In genomic region chr3:58985816-58986215, GRCm38 (mm10) we compare ENCODE assay signal across 21 mouse cellular contexts. TPM values are rescaled to one million over a fixed set of nuclear protein-coding genes. Genes with fewer than 3 reads are reported as not detected.
A peak's percentile ranks its signal among the peaks of the same experiment; 100 is the strongest.
DNase-seq lines count a peak whose midpoint lies in the region; ATAC-seq lines count a peak whose summit lies in the region.
"Had no signal": no experiment of that assay in that cellular context is flagged by ENCODE, and none has a peak within 500 bp of the region (broad histone marks: within the 10 kb centered on the region; RNA-seq: fewer than 3 reads in every experiment).

No protein-coding gene starts in this region.

- H3K27ac ChIP-seq in midbrain, embryonic 11.5 days (ENCODE audit: low read depth, low read length): no peak overlapping the region
- H3K27ac ChIP-seq in midbrain, embryonic 16.5 days (ENCODE audit: low read length): no peak overlapping the region
- H3K27ac ChIP-seq: embryonic facial prominence, embryonic 12.5 days; forebrain, embryonic 13.5 days; forebrain, embryonic 15.5 days had no signal

- no peaks in the 10 kb centered on the region for H3K36me3 ChIP-seq in midbrain, embryonic 11.5 days (ENCODE audit: control insufficient read depth, insufficient read depth, low read length)
- H3K36me3 ChIP-seq in midbrain, embryonic 16.5 days (ENCODE audit: control insufficient read depth, insufficient read depth, low read length): no peaks in the 10 kb centered on the region
- H3K36me3 ChIP-seq: embryonic facial prominence, embryonic 12.5 days; forebrain, embryonic 15.5 days had no signal

- peak; percentile 62 for DNase-seq in heart, adult 11 months
- DNase-seq in heart, postnatal 14 days: no peak
- peak; percentile 61 for DNase-seq in midbrain, embryonic 11.5 days (ENCODE audit: low spot score, missing footprints)
- no peak for DNase-seq in thymus, postnatal 10 days (ENCODE audit: low spot score in 2 of 2)
- DNase-seq: adrenal gland, adult 2 months; adrenal gland, postnatal 10 days; adrenal gland, postnatal 25 days; cerebellum, adult 11 months; cerebellum, adult 18-20 months; cerebellum, adult 8-10 months; cerebellum, adult 9-11 months; cerebellum, postnatal 14 days; cerebellum, postnatal 36 days; embryo, embryonic 11 days; forebrain, postnatal 0 days had no signal

- 66% methylated on average over 4 of the region's 4 CpGs for WGBS in midbrain, embryonic 11.5 days
- 54% methylated on average over 4 of the region's 4 CpGs for WGBS in midbrain, embryonic 16.5 days

- intact Hi-C loops in heart, postnatal 14 days (cut with DNase I): no loop called here

- H3K9me3 ChIP-seq in midbrain, embryonic 11.5 days (ENCODE audit: control insufficient read depth, low read length): no peaks in the 10 kb centered on the region
- no peaks in the 10 kb centered on the region for H3K9me3 ChIP-seq in midbrain, embryonic 16.5 days (replicated peaks; ENCODE audit: control insufficient read depth, low read length, poor library complexity, severe bottlenecking)
- H3K9me3 ChIP-seq: embryonic facial prominence, embryonic 12.5 days; forebrain, embryonic 13.5 days; forebrain, embryonic 15.5 days had no signal

- H3K27me3 ChIP-seq in midbrain, embryonic 11.5 days (ENCODE audit: control insufficient read depth, insufficient read depth, low read length): no peaks in the 10 kb centered on the region
- no peaks in the 10 kb centered on the region for H3K27me3 ChIP-seq in midbrain, embryonic 16.5 days (ENCODE audit: control insufficient read depth, insufficient read depth, low read depth, low read length)
- H3K27me3 ChIP-seq: forebrain, embryonic 15.5 days had no signal

- no peak overlapping the region for H3K9ac ChIP-seq in midbrain, embryonic 11.5 days (ENCODE audit: low read length)
- H3K9ac ChIP-seq in midbrain, embryonic 16.5 days (ENCODE audit: low read depth, low read length): no peak overlapping the region
- H3K9ac ChIP-seq: embryonic facial prominence, embryonic 12.5 days; forebrain, embryonic 13.5 days; forebrain, embryonic 15.5 days; forebrain, postnatal 0 days had no signal

- no peaks in the 10 kb centered on the region for H3K4me1 ChIP-seq in midbrain, embryonic 11.5 days (ENCODE audit: control insufficient read depth, insufficient read depth, low read length)
- H3K4me1 ChIP-seq in midbrain, embryonic 16.5 days (ENCODE audit: control insufficient read depth, insufficient read depth, low read length): peaks cover 3% of the 10 kb centered on the region; the same call in 1 of the 2 replicates
- H3K4me1 ChIP-seq: embryonic facial prominence, embryonic 12.5 days; forebrain, embryonic 13.5 days had no signal

- H3K4me2 ChIP-seq in midbrain, embryonic 11.5 days: no peak overlapping the region
- no peak overlapping the region for H3K4me2 ChIP-seq in midbrain, embryonic 16.5 days (ENCODE audit: low read length)
- H3K4me2 ChIP-seq: embryonic facial prominence, embryonic 12.5 days; forebrain, embryonic 13.5 days; forebrain, embryonic 15.5 days had no signal

- no peak overlapping the region for H3K4me3 ChIP-seq in midbrain, embryonic 11.5 days (ENCODE audit: low read depth, low read length)
- no peak overlapping the region for H3K4me3 ChIP-seq in midbrain, embryonic 16.5 days (ENCODE audit: low read depth, low read length)
- H3K4me3 ChIP-seq: embryonic facial prominence, embryonic 12.5 days; forebrain, embryonic 13.5 days; forebrain, embryonic 15.5 days had no signal

- no peak for ATAC-seq in midbrain, embryonic 11.5 days (ENCODE audit: low FRiP score)
- ATAC-seq in midbrain, embryonic 16.5 days: no peak
- ATAC-seq: forebrain, embryonic 13.5 days; forebrain, embryonic 15.5 days; forebrain, postnatal 0 days had no signal

RNA-seq across cellular contexts. Expression of gene Med12l, which starts 19.8 kb away (rescaled TPM):
- 1 to 10 TPM; 8.7 to 9.7 TPM for total RNA-seq in heart, postnatal 14 days (2021)
- polyA plus RNA-seq in midbrain, embryonic 11.5 days (2014; fragmentation: Nextera tagmentation; extraction: Ambion mirVana): 2.9 and 3.3 TPM in 2 replicates
- 4.5 and 4.6 TPM in 2 replicates for polyA plus RNA-seq in midbrain, embryonic 16.5 days (2015; fragmentation: Nextera tagmentation; extraction: Ambion mirVana)
- total RNA-seq: MEL had no signal
- polyA plus RNA-seq: C2C12 had no signal

Comparison
In these comparisons a context has a peak if more than half of its experiments do, and no peak if none do; other contexts are left out.
1. DNase-seq: peak in heart, adult 11 months (single experiment) and midbrain, embryonic 11.5 days (single experiment); none in heart, postnatal 14 days (0 of 2) and thymus, postnatal 10 days (0 of 2).